Mouse (Mus musculus) midbrain, embryonic 15.5 days (tissue): ENCODE measurements around the gene Ahctf1. TPM values are rescaled to one million over a fixed set of nuclear protein-coding genes. Genes with fewer than 3 reads are reported as not detected.

Source experiments
- ATAC-seq: fragments of 200-750 bp; cut with Nextera tagmentation; replicated peaks from 2 replicates; pipeline ENCODE4 v1.8.0; 2017; ENCODE audit warnings: moderate TSS enrichment
- H3K27ac ChIP-seq: fragments of 300-500 bp; sonication (generic); 2 replicates; pipeline ENCODE4 v1.5.1; 2015; ENCODE audit warnings: mild to moderate bottlenecking, inconsistent platforms
- H3K27me3 ChIP-seq: fragments of 300-500 bp; sonication (generic); replicated peaks from 2 replicates; pipeline ENCODE4 v1.6.1; 2015; ENCODE audit warnings: inconsistent platforms
- H3K36me3 ChIP-seq: fragments of 300-500 bp; sonication (generic); replicated peaks from 2 replicates; pipeline ENCODE4 v1.6.1; 2015; ENCODE audit warnings: inconsistent platforms
- H3K4me1 ChIP-seq: fragments of 300-500 bp; sonication (generic); 2 replicates; pipeline ENCODE4 v1.6.1; 2015; ENCODE audit warnings: inconsistent platforms
- H3K4me2 ChIP-seq: fragments of 300-500 bp; sonication (generic); 2 replicates; pipeline ENCODE4 v1.6.1; 2015; ENCODE audit warnings: inconsistent platforms, mild to moderate bottlenecking, moderate library complexity
- H3K4me3 ChIP-seq: fragments of 300-500 bp; sonication (generic); 2 replicates; pipeline ENCODE4 v1.5.1; 2015; ENCODE audit warnings: mild to moderate bottlenecking, inconsistent platforms
- H3K9ac ChIP-seq: fragments of 300-500 bp; sonication (generic); 2 replicates; pipeline ENCODE4 v1.6.1; 2015; ENCODE audit warnings: mild to moderate bottlenecking, inconsistent platforms
- H3K9me3 ChIP-seq: fragments of 300-500 bp; sonication (generic); 2 replicates; pipeline ENCODE4 v1.6.1; 2016; ENCODE audit warnings: inconsistent platforms
- WGBS: fragments of 180-500 bp; shearing (Covaris S2); methylation state at CpG from one replicate; pipeline ENCODE4 v1.1.7; 2015; ENCODE audit warnings: mixed read lengths; 5-methylcytosine and 5-hydroxymethylcytosine counted together
- polyA plus RNA-seq: library from polyadenylated mRNA; unstranded; fragments of >200 nt; fragmentation: Nextera tagmentation; extraction: Ambion mirVana; gene quantifications from 2 replicates; pipeline ENCODE4 v1.2.1, GENCODE M21; 2015

Gene Ahctf1
- polyA plus RNA-seq, 1 experiment from 2014 or later = 20.7 TPM

- H3K9ac ChIP-seq = no peak overlapping the region
- H3K4me3 ChIP-seq = no peak overlapping the region
- ATAC-seq = no peak
- H3K36me3 ChIP-seq = peaks cover 46% of the 10 kb centered on the region
- H3K4me1 ChIP-seq = no peaks in the 10 kb centered on the region
- H3K27me3 ChIP-seq = no peaks in the 10 kb centered on the region
- no peak overlapping the region for H3K27ac ChIP-seq
- H3K4me2 ChIP-seq = no peak overlapping the region
- H3K9me3 ChIP-seq = no peaks in the 10 kb centered on the region
- WGBS = 80% methylated on average over 4 of the region's 4 CpGs
These were observed 16.2 kb downstream of the Ahctf1 start for GRCm38 (mm10) chr1:179787281-179787680.

- Histone ChIP-seq H3K27me3 (no peaks in the 10 kb centered on the region), H3K4me3 (no peak overlapping the region), H3K27ac (no peak overlapping the region), H3K4me2 (no peak overlapping the region), H3K36me3 (peaks cover 45% of the 10 kb centered on the region), H3K9ac (no peak overlapping the region), H3K9me3 (no peaks in the 10 kb centered on the region), H3K4me1 (no peaks in the 10 kb centered on the region)
- no peak for ATAC-seq
- 89% methylated on average over 5 of the region's 5 CpGs for WGBS
These were observed 18.0 kb downstream of the Ahctf1 start for GRCm38 (mm10) chr1:179785502-179785901.

GRCm38 (mm10) chr1:179784098-179784497 is 19.4 kb downstream of the Ahctf1 start:
- Histone ChIP-seq H3K9me3 (no peaks in the 10 kb centered on the region), H3K27me3 (no peaks in the 10 kb centered on the region), H3K4me3 (no peak overlapping the region), H3K4me1 (no peaks in the 10 kb centered on the region), H3K9ac (no peak overlapping the region), H3K4me2 (no peak overlapping the region), H3K27ac (no peak overlapping the region), H3K36me3 (peaks cover 50% of the 10 kb centered on the region)
- 87% methylated on average over 4 of the region's 4 CpGs for whole genome bisulfite sequencing
- no peak for ATAC-seq

GRCm38 (mm10) chr1:179776831-179777230 is 26.6 kb downstream of the Ahctf1 start:
- H3K36me3 ChIP-seq = peaks cover 62% of the 10 kb centered on the region
- no peaks in the 10 kb centered on the region for H3K4me1 ChIP-seq
- no peaks in the 10 kb centered on the region for H3K9me3 ChIP-seq
- no peak overlapping the region for H3K9ac ChIP-seq
- no peak for ATAC-seq
- no peak overlapping the region for H3K27ac ChIP-seq
- H3K27me3 ChIP-seq = no peaks in the 10 kb centered on the region
- WGBS = 96% methylated on average over 8 of the region's 8 CpGs
- no peak overlapping the region for H3K4me2 ChIP-seq
- H3K4me3 ChIP-seq = no peak overlapping the region

GRCm38 (mm10) chr1:179760553-179760952 is 42.9 kb downstream of the Ahctf1 start:
- ATAC-seq = no peak
- Histone ChIP-seq H3K4me2 (no peak overlapping the region), H3K27me3 (no peaks in the 10 kb centered on the region), H3K4me1 (no peaks in the 10 kb centered on the region), H3K36me3 (peaks cover 53% of the 10 kb centered on the region), H3K9me3 (no peaks in the 10 kb centered on the region), H3K27ac (no peak overlapping the region), H3K4me3 (no peak overlapping the region), H3K9ac (no peak overlapping the region)
- 91% methylated on average over 4 of the region's 4 CpGs for WGBS

GRCm38 (mm10) chr1:179760086-179760485 is 43.4 kb downstream of the Ahctf1 start:
- 92% methylated on average over 5 of the region's 5 CpGs for WGBS

GRCm38 (mm10) chr1:179756477-179756876 is 47.0 kb downstream of the Ahctf1 start:
- no peaks in the 10 kb centered on the region for H3K27me3 ChIP-seq
- no peak overlapping the region for H3K27ac ChIP-seq
- H3K4me3 ChIP-seq = no peak overlapping the region
- H3K9me3 ChIP-seq = no peaks in the 10 kb centered on the region
- H3K9ac ChIP-seq = no peak overlapping the region
- H3K4me2 ChIP-seq = no peak overlapping the region
- no peak for ATAC-seq
- H3K4me1 ChIP-seq = no peaks in the 10 kb centered on the region
- peaks cover 53% of the 10 kb centered on the region for H3K36me3 ChIP-seq

More at GRCm38 (mm10) chr1:179760086-179760485, 43.4 kb downstream of the Ahctf1 start:
- H3K36me3 ChIP-seq = peaks cover 53% of the 10 kb centered on the region
- no peak overlapping the region for H3K27ac ChIP-seq
- H3K9me3 ChIP-seq = no peaks in the 10 kb centered on the region
- H3K4me1 ChIP-seq = no peaks in the 10 kb centered on the region
- H3K9ac ChIP-seq = no peak overlapping the region
- no peaks in the 10 kb centered on the region for H3K27me3 ChIP-seq
- H3K4me3 ChIP-seq = no peak overlapping the region
- ATAC-seq = no peak
- H3K4me2 ChIP-seq = no peak overlapping the region

- ATAC-seq = no peak
- peaks cover 39% of the 10 kb centered on the region for H3K36me3 ChIP-seq
- WGBS = 96% methylated on average over 8 of the region's 8 CpGs
These were observed 50.5 kb downstream of the Ahctf1 start for GRCm38 (mm10) chr1:179753006-179753405.

GRCm38 (mm10) chr1:179752276-179752675 is 51.2 kb downstream of the Ahctf1 start:
- Histone ChIP-seq H3K27me3 (no peaks in the 10 kb centered on the region), H3K9ac (no peak overlapping the region), H3K36me3 (peaks cover 39% of the 10 kb centered on the region), H3K4me2 (no peak overlapping the region), H3K9me3 (no peaks in the 10 kb centered on the region), H3K27ac (no peak overlapping the region), H3K4me3 (no peak overlapping the region), H3K4me1 (no peaks in the 10 kb centered on the region)
- no peak for ATAC-seq
- 94% methylated on average over 11 of the region's 11 CpGs for WGBS

More at GRCm38 (mm10) chr1:179753006-179753405, 50.5 kb downstream of the Ahctf1 start:
- Histone ChIP-seq H3K4me2 (no peak overlapping the region), H3K27ac (no peak overlapping the region), H3K9ac (no peak overlapping the region), H3K4me1 (no peaks in the 10 kb centered on the region), H3K9me3 (no peaks in the 10 kb centered on the region), H3K4me3 (no peak overlapping the region), H3K27me3 (no peaks in the 10 kb centered on the region)

- H3K27me3 ChIP-seq = no peaks in the 10 kb centered on the region
- no peak within 1 kb of the TSS for H3K9ac ChIP-seq
- no peaks in the 10 kb centered on the region for H3K9me3 ChIP-seq
- H3K4me3 ChIP-seq = no peak within 1 kb of the TSS
- no peak within 1 kb of the TSS for H3K27ac ChIP-seq
- H3K4me1 ChIP-seq = no peaks in the 10 kb centered on the region
- WGBS = 95% methylated on average over 9 of the region's 9 CpGs
- H3K4me2 ChIP-seq = no peak within 1 kb of the TSS
- no peak for ATAC-seq
- H3K36me3 ChIP-seq = peaks cover 17% of the 10 kb centered on the region; the same call in 1 of the 2 replicates
These were observed 58.3 kb downstream of the Ahctf1 start, which contains the start of gene Kif28 for GRCm38 (mm10) chr1:179745171-179745570. Gene Kif28 (minus strand): TSS chr1:179745271.

GRCm38 (mm10) chr1:179743593-179744193 is 59.8 kb downstream of the Ahctf1 start:
- ATAC-seq = no peak
- Histone ChIP-seq H3K9me3 (no peaks in the 10 kb centered on the region), H3K27ac (no peak overlapping the region), H3K27me3 (no peaks in the 10 kb centered on the region), H3K36me3 (peaks cover 17% of the 10 kb centered on the region; the same call in 1 of the 2 replicates), H3K4me3 (no peak overlapping the region), H3K4me2 (no peak overlapping the region), H3K4me1 (no peaks in the 10 kb centered on the region), H3K9ac (no peak overlapping the region)
- WGBS = 83% methylated on average over 4 of the region's 4 CpGs

- Histone ChIP-seq H3K36me3 (no peaks in the 10 kb centered on the region), H3K9me3 (no peaks in the 10 kb centered on the region), H3K9ac (no peak overlapping the region), H3K27ac (no peak overlapping the region), H3K4me3 (no peak overlapping the region), H3K27me3 (no peaks in the 10 kb centered on the region), H3K4me2 (no peak overlapping the region), H3K4me1 (no peaks in the 10 kb centered on the region)
- WGBS = 90% methylated on average over 3 of the region's 3 CpGs
- no peak for ATAC-seq
These were observed 67.0 kb downstream of the Ahctf1 start for GRCm38 (mm10) chr1:179736483-179736882.
